Mouse (Mus musculus): Measurements from ENCODE around the gene Slc24a4. TPM values are rescaled to one million over a fixed set of nuclear protein-coding genes. Genes with fewer than 3 reads are reported as not detected.

Gene Slc24a4
- polyA plus RNA-seq, 1 experiment from 2014 or later, result 0.16 TPM

DNA sequence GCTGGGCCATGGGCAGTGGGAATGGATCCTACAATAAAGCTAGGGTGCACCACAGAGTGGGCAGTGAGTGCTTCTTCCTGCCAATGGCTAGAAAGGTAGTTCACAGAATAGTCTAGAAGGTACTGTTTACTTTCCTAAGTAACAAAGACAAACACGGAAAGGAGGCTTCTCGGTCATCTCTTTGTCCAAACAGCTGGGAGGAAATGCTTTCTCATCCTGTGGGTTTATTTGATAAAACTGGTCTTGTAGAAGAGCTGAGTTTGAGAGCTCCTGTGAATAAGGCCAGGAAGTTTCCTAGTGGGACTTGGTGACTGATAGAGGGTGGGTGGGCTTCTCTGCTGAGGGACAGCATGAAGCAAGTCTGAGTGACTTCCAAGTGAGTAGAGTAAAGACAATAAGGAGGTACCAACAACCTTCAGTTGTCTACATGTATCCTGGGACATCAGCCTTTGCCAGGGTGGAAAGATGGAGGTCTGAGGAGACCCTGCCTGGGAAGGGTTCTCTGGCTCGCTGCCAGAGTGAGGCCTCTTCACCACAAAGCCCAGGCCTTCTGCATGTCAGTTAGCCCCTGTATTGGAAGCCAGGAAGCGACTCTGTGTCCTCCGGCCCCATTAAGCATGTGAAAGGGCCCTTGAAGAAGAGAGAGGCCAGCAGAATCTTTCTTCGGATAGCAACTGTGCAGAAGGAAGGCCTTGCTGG, 159.5 kb downstream of the Slc24a4 start:
- no peaks in the 10 kb centered on the region for H3K9me3 ChIP-seq (ENCODE audit: control insufficient read depth, low read length)
- DNase-seq (ENCODE audit: low spot score) (no peak), ATAC-seq (replicated peaks; ENCODE audit: low FRiP score) (no peak)
- H3K27ac ChIP-seq (ENCODE audit: low read depth, low read length), result no peak overlapping the region
- no peaks in the 10 kb centered on the region for H3K4me1 ChIP-seq (replicated peaks; ENCODE audit: control insufficient read depth, insufficient read depth, low read length)
- H3K9ac ChIP-seq (ENCODE audit: low read length), result no peak overlapping the region
- 85% methylated on average over 6 of the region's 6 CpGs for WGBS
- no peaks in the 10 kb centered on the region; the same call in 1 of the 2 replicates for H3K27me3 ChIP-seq (ENCODE audit: control insufficient read depth, insufficient read depth, low read length)
- H3K36me3 ChIP-seq (ENCODE audit: control insufficient read depth, insufficient read depth, low read length), result no peaks in the 10 kb centered on the region
- H3K4me3 ChIP-seq (ENCODE audit: low read depth, low read length), result no peak overlapping the region
- no peak overlapping the region for H3K4me2 ChIP-seq (ENCODE audit: low read depth, low read length, severe bottlenecking)

DNA sequence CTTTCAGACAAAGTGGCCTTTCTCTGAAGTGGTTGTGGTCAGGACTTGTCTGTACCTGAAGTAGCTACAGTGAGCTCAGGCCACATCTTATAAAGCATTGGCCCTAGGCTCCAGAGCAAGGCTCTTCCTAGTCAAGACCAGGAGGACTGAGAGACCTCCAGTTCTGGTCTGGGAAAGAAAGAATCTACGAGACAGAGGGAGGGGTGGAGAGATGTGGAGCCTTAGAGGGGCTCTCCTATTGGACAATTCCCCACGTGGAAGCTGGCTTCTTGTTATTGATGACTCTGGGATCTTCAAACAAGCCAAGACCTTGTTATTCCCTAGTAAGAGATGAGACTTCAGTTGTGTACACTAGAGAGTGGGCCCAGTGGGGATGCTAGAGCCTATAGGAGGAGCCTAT, 160.3 kb downstream of the Slc24a4 start:
- H3K4me2 ChIP-seq (ENCODE audit: low read depth, low read length, severe bottlenecking), result no peak overlapping the region
- no peak overlapping the region for H3K9ac ChIP-seq (ENCODE audit: low read length)
- no peaks in the 10 kb centered on the region for H3K9me3 ChIP-seq (ENCODE audit: control insufficient read depth, low read length)
- 35% methylated on average over 2 of the region's 2 CpGs for WGBS
- DNase-seq (ENCODE audit: low spot score) (no peak), ATAC-seq (replicated peaks; ENCODE audit: low FRiP score) (no peak)
- no peaks in the 10 kb centered on the region for H3K36me3 ChIP-seq (ENCODE audit: control insufficient read depth, insufficient read depth, low read length)
- H3K4me1 ChIP-seq (replicated peaks; ENCODE audit: control insufficient read depth, insufficient read depth, low read length), result no peaks in the 10 kb centered on the region
- no peak overlapping the region for H3K4me3 ChIP-seq (ENCODE audit: low read depth, low read length)
- no peak overlapping the region for H3K27ac ChIP-seq (ENCODE audit: low read depth, low read length)
- no peaks in the 10 kb centered on the region for H3K27me3 ChIP-seq (ENCODE audit: control insufficient read depth, insufficient read depth, low read length)

DNA sequence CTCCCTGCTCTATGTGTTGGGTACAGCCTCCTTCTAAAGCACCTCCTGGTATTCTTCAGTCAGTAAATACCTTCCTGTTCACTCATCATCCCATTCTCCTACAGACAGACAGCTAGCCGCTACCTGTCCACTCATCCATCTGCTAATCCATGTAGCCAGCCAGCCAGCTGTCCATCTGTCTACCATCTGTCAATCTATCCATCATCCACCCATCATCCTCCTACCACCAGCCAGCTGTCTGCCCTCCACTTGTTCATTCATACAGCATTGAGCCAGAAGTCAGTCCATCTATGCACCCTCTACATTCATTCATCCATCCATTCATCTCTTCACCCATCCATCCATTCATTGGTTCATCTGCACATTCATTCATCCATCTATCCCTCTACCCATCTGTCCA, 161.0 kb downstream of the Slc24a4 start:
- no peak for DNase-seq (ENCODE audit: low spot score)
- ATAC-seq (replicated peaks; ENCODE audit: low FRiP score), result no peak
- Histone ChIP-seq H3K4me2 (ENCODE audit: low read depth, low read length, severe bottlenecking) (no peak overlapping the region), H3K4me3 (ENCODE audit: low read depth, low read length) (no peak overlapping the region), H3K36me3 (ENCODE audit: control insufficient read depth, insufficient read depth, low read length) (no peaks in the 10 kb centered on the region), H3K9ac (ENCODE audit: low read length) (no peak overlapping the region), H3K27me3 (ENCODE audit: control insufficient read depth, insufficient read depth, low read length) (no peaks in the 10 kb centered on the region), H3K27ac (ENCODE audit: low read depth, low read length) (no peak overlapping the region), H3K9me3 (ENCODE audit: control insufficient read depth, low read length) (no peaks in the 10 kb centered on the region), H3K4me1 (replicated peaks; ENCODE audit: control insufficient read depth, insufficient read depth, low read length) (no peaks in the 10 kb centered on the region)
- 85% methylated on average over 1 of the region's 1 CpGs for WGBS

DNA sequence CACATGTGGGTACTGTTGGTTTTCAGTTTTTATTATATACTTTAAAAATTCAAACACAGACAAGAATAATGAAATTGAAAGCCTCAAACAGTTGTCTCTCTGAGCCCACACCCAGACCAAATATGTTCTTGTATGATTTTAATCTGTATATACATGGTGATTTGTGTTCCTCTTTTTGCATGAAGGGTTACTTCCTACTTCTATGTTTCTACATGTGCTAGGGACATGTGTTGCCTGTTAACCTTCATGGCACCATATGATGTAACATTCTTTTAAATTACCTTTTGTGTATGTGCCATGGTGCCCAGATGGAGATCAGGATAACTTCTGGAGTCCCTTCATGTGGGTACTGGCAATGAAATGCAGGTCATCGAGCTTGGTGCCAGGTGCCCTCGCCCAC, 162.1 kb downstream of the Slc24a4 start:
- DNase-seq (ENCODE audit: low spot score) (no peak), ATAC-seq (replicated peaks; ENCODE audit: low FRiP score) (no peak)
- Histone ChIP-seq H3K9me3 (ENCODE audit: control insufficient read depth, low read length) (no peaks in the 10 kb centered on the region), H3K27me3 (ENCODE audit: control insufficient read depth, insufficient read depth, low read length) (no peaks in the 10 kb centered on the region), H3K4me3 (ENCODE audit: low read depth, low read length) (no peak overlapping the region), H3K27ac (ENCODE audit: low read depth, low read length) (no peak overlapping the region), H3K4me1 (replicated peaks; ENCODE audit: control insufficient read depth, insufficient read depth, low read length) (no peaks in the 10 kb centered on the region), H3K9ac (ENCODE audit: low read length) (no peak overlapping the region), H3K36me3 (ENCODE audit: control insufficient read depth, insufficient read depth, low read length) (no peaks in the 10 kb centered on the region), H3K4me2 (ENCODE audit: low read depth, low read length, severe bottlenecking) (no peak overlapping the region)
- WGBS, result 88% methylated on average over 2 of the region's 2 CpGs

DNA sequence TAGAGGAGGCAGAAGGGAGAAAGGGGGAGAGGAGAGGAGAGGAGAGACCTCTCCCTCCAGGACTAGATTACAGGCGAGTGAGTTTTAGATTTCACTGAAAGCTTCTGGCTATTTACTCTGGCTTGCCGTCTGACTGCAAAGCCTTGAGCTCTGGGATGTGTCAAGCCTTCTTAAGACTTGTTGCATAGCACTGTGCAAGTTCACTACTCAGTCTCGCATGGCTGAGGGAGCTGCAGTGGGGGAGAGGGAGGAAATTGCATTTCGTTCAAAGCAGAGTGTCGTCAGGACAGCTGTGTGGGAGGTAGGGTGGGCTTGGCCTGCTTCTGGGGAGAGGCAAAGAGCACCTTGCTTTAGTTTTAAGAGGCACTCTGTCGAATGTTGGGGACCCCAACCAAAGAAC, 163.2 kb downstream of the Slc24a4 start:
- Histone ChIP-seq H3K9ac (ENCODE audit: low read length) (no peak overlapping the region), H3K4me1 (replicated peaks; ENCODE audit: control insufficient read depth, insufficient read depth, low read length) (no peaks in the 10 kb centered on the region), H3K9me3 (ENCODE audit: control insufficient read depth, low read length) (no peaks in the 10 kb centered on the region), H3K4me3 (ENCODE audit: low read depth, low read length) (no peak overlapping the region), H3K27me3 (ENCODE audit: control insufficient read depth, insufficient read depth, low read length) (no peaks in the 10 kb centered on the region), H3K4me2 (ENCODE audit: low read depth, low read length, severe bottlenecking) (no peak overlapping the region), H3K27ac (ENCODE audit: low read depth, low read length) (no peak overlapping the region), H3K36me3 (ENCODE audit: control insufficient read depth, insufficient read depth, low read length) (no peaks in the 10 kb centered on the region)
- no peak for DNase-seq (ENCODE audit: low spot score)
- no peak for ATAC-seq (replicated peaks; ENCODE audit: low FRiP score)
- 63% methylated on average over 6 of the region's 6 CpGs for WGBS

DNA sequence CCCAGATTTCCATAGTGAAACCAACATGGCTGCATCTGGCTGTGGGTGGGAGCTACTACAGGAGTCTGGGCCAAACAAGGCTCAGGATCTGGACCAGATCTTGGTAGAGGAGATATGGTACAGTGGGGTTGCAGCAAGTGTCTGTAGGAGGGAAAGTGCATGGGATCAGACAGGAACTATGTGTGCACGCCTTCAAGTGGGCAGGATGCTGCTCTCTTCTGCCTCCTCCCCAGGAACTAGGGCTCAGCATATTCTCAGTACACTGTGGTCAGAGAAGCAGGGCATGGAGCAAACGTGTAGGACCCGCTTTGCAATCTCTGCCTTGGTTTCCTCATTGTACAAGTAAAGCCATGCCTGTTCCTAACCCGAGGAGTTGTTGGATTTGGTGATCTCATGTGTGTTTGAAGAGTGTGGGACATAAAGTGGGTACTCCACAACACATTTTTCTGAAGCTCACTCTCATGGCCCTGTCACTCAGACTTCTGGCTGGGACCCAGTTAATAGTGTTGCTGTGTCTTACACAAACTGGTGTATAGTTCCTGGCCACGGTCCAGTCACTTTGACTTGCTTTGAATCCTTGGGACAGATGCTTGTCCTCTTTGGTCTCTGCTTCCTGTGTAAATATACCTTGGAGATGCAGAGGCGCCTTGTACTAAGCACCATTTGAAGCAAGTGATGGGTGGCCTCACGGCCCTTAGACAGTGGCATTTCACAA, 164.1 kb downstream of the Slc24a4 start:
- WGBS, result 85% methylated on average over 7 of the region's 7 CpGs
- DNase-seq (ENCODE audit: low spot score) (no peak), ATAC-seq (replicated peaks; ENCODE audit: low FRiP score) (no peak)
- Histone ChIP-seq H3K27ac (ENCODE audit: low read depth, low read length) (no peak overlapping the region), H3K36me3 (ENCODE audit: control insufficient read depth, insufficient read depth, low read length) (no peaks in the 10 kb centered on the region), H3K4me3 (ENCODE audit: low read depth, low read length) (no peak overlapping the region), H3K9me3 (ENCODE audit: control insufficient read depth, low read length) (no peaks in the 10 kb centered on the region), H3K27me3 (ENCODE audit: control insufficient read depth, insufficient read depth, low read length) (no peaks in the 10 kb centered on the region), H3K9ac (ENCODE audit: low read length) (no peak overlapping the region), H3K4me2 (ENCODE audit: low read depth, low read length, severe bottlenecking) (no peak overlapping the region), H3K4me1 (replicated peaks; ENCODE audit: control insufficient read depth, insufficient read depth, low read length) (no peaks in the 10 kb centered on the region)

DNA sequence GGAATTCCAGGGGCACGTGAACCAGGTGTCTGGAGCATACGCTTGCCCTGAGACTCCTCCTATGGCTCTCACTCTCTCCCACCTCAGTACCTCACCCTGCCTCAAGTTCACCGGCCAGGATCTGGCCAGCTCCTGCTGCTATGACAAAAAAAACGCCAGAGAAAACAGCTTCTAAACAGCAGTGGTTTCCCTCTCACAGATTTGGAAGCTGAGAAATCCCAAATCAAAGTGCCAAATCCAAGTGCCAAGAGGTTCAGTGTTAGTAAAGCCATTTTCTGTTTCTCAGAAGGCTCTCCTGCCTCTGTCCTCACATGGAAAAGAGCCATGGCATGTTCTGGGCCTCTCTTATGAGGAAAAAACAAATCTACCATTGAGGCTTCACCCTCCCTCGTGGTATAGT, 166.1 kb downstream of the Slc24a4 start:
- WGBS, result 82% methylated on average over 5 of the region's 5 CpGs
- H3K27me3 ChIP-seq (ENCODE audit: control insufficient read depth, insufficient read depth, low read length), result no peaks in the 10 kb centered on the region
- H3K4me1 ChIP-seq (replicated peaks; ENCODE audit: control insufficient read depth, insufficient read depth, low read length), result no peaks in the 10 kb centered on the region
- no peak overlapping the region for H3K4me3 ChIP-seq (ENCODE audit: low read depth, low read length)
- no peak for ATAC-seq (replicated peaks; ENCODE audit: low FRiP score)
- H3K9ac ChIP-seq (ENCODE audit: low read length), result no peak overlapping the region
- no peak overlapping the region for H3K27ac ChIP-seq (ENCODE audit: low read depth, low read length)
- no peak overlapping the region for H3K4me2 ChIP-seq (ENCODE audit: low read depth, low read length, severe bottlenecking)
- no peak for DNase-seq (ENCODE audit: low spot score)
- H3K36me3 ChIP-seq (ENCODE audit: control insufficient read depth, insufficient read depth, low read length), result no peaks in the 10 kb centered on the region
- H3K9me3 ChIP-seq (ENCODE audit: control insufficient read depth, low read length), result no peaks in the 10 kb centered on the region

DNA sequence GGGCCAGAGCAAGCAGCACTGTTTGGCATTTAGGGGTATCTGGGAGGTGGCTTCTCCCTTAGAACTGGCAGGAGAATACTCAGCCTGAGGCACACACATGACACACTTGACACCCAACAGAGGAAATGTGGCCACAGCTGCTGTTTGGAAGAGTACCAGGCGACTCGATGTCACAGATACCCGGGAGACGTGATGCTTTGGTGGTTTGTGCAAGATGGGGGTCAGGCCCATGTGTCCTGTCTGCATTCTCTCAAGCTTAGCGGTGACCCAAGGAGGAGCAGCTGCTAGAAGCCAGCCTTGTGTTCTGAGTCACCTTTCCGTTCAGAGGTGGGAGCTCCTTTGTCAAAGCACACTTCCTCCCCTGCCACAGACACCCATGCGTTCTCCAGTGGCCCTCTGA, 166.7 kb downstream of the Slc24a4 start:
- H3K4me2 ChIP-seq (ENCODE audit: low read depth, low read length, severe bottlenecking), result no peak overlapping the region
- H3K27ac ChIP-seq (ENCODE audit: low read depth, low read length), result no peak overlapping the region
- no peak overlapping the region for H3K9ac ChIP-seq (ENCODE audit: low read length)
- H3K9me3 ChIP-seq (ENCODE audit: control insufficient read depth, low read length), result no peaks in the 10 kb centered on the region
- no peaks in the 10 kb centered on the region for H3K4me1 ChIP-seq (replicated peaks; ENCODE audit: control insufficient read depth, insufficient read depth, low read length)
- WGBS, result 80% methylated on average over 7 of the region's 7 CpGs
- DNase-seq (ENCODE audit: low spot score) (no peak), ATAC-seq (replicated peaks; ENCODE audit: low FRiP score) (no peak)
- H3K4me3 ChIP-seq (ENCODE audit: low read depth, low read length), result no peak overlapping the region
- no peaks in the 10 kb centered on the region for H3K36me3 ChIP-seq (ENCODE audit: control insufficient read depth, insufficient read depth, low read length)
- H3K27me3 ChIP-seq (ENCODE audit: control insufficient read depth, insufficient read depth, low read length), result no peaks in the 10 kb centered on the region

DNA sequence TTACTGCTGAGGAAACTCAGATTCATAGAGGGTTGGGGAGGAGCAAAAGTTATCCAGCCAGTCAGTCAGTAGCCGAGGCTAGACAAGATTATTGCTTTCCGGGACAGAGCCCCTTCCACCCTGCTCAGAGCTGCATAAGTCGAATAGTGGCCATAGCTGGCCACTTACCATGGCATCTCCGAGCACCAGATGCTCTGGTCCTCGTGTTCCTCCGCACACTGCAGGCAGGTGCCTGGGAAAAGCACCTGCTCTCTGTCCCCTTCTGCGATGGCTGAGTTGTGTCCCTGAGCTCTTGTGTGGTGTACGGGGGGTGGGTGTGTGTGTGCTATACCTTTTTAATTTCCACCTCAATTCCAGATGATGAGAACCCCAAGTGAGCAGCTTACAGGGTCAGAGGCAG, 167.1 kb downstream of the Slc24a4 start:
- no peak for DNase-seq (ENCODE audit: low spot score)
- no peak overlapping the region for H3K4me3 ChIP-seq (ENCODE audit: low read depth, low read length)
- 88% methylated on average over 8 of the region's 8 CpGs for WGBS
- H3K9me3 ChIP-seq (ENCODE audit: control insufficient read depth, low read length), result no peaks in the 10 kb centered on the region
- no peaks in the 10 kb centered on the region for H3K36me3 ChIP-seq (ENCODE audit: control insufficient read depth, insufficient read depth, low read length)
- H3K4me1 ChIP-seq (replicated peaks; ENCODE audit: control insufficient read depth, insufficient read depth, low read length), result no peaks in the 10 kb centered on the region
- H3K27me3 ChIP-seq (ENCODE audit: control insufficient read depth, insufficient read depth, low read length), result no peaks in the 10 kb centered on the region
- H3K27ac ChIP-seq (ENCODE audit: low read depth, low read length), result no peak overlapping the region
- H3K9ac ChIP-seq (ENCODE audit: low read length), result no peak overlapping the region
- H3K4me2 ChIP-seq (ENCODE audit: low read depth, low read length, severe bottlenecking), result no peak overlapping the region
- no peak for ATAC-seq (replicated peaks; ENCODE audit: low FRiP score)
